ENCODE assay signal across 15 mouse cellular contexts in genomic region chr6:120491064-120491463, GRCm38 (mm10). TPM values are rescaled to one million over a fixed set of nuclear protein-coding genes. Genes with fewer than 3 reads are reported as not detected.
DNase-seq lines count a peak whose midpoint lies in the region; ATAC-seq lines count a peak whose summit lies in the region.
"Had no signal": no experiment of that assay in that cellular context is flagged by ENCODE, and none has a peak within 500 bp of the region (broad histone marks: within the 10 kb centered on the region; RNA-seq: fewer than 3 reads in every experiment).

No protein-coding gene starts in this region.

- peaks cover 26% of the 10 kb centered on the region for H3K4me1 ChIP-seq in forebrain, embryonic 14.5 days (ENCODE audit: control insufficient read depth, insufficient read depth, low read length)
- peaks cover 36% of the 10 kb centered on the region for H3K4me1 ChIP-seq in hindbrain, embryonic 14.5 days (replicated peaks; ENCODE audit: control insufficient read depth, insufficient read depth, low read length)
- H3K4me1 ChIP-seq in midbrain, embryonic 16.5 days (ENCODE audit: control insufficient read depth, insufficient read depth, low read length): peaks cover 34% of the 10 kb centered on the region

- no peak overlapping the region for H3K27ac ChIP-seq in forebrain, embryonic 14.5 days (ENCODE audit: low read depth, low read length)
- no peak overlapping the region for H3K27ac ChIP-seq in hindbrain, embryonic 14.5 days
- H3K27ac ChIP-seq in midbrain, embryonic 16.5 days (ENCODE audit: low read length): no peak overlapping the region
- H3K27ac ChIP-seq: heart, embryonic 15.5 days had no signal

- H3K4me3 ChIP-seq in forebrain, embryonic 14.5 days (ENCODE audit: low read depth, low read length): no peak overlapping the region
- peak overlapping the region; percentile 81 for H3K4me3 ChIP-seq in hindbrain, embryonic 14.5 days (replicated peaks; ENCODE audit: low read length)
- H3K4me3 ChIP-seq in midbrain, embryonic 16.5 days (ENCODE audit: low read depth, low read length): peak overlapping the region; percentile 68
- H3K4me3 ChIP-seq: heart, embryonic 15.5 days had no signal

- H3K4me2 ChIP-seq in forebrain, embryonic 14.5 days (ENCODE audit: low read length): peak overlapping the region; percentile 71
- H3K4me2 ChIP-seq in hindbrain, embryonic 14.5 days (replicated peaks): peak overlapping the region; percentile 70
- H3K4me2 ChIP-seq in midbrain, embryonic 16.5 days (ENCODE audit: low read length): peak overlapping the region; percentile 77

- H3K27me3 ChIP-seq in forebrain, embryonic 14.5 days (replicated peaks; ENCODE audit: control insufficient read depth, insufficient read depth, low read length): peaks cover 5% of the 10 kb centered on the region; the same call in 1 of the 2 replicates
- H3K27me3 ChIP-seq in hindbrain, embryonic 14.5 days (ENCODE audit: control insufficient read depth, insufficient read depth, low read length): no peaks in the 10 kb centered on the region
- no peaks in the 10 kb centered on the region for H3K27me3 ChIP-seq in midbrain, embryonic 16.5 days (ENCODE audit: control insufficient read depth, insufficient read depth, low read depth, low read length)

- no peak for ATAC-seq in forebrain, embryonic 14.5 days
- ATAC-seq in hindbrain, embryonic 14.5 days (ENCODE audit: low FRiP score): no peak
- ATAC-seq in midbrain, embryonic 16.5 days: no peak
- ATAC-seq: Patski had no signal

- no peaks in the 10 kb centered on the region for H3K36me3 ChIP-seq in forebrain, embryonic 14.5 days (ENCODE audit: control insufficient read depth, insufficient read depth, low read length)
- H3K36me3 ChIP-seq in hindbrain, embryonic 14.5 days (replicated peaks; ENCODE audit: control insufficient read depth, insufficient read depth): no peaks in the 10 kb centered on the region
- H3K36me3 ChIP-seq in midbrain, embryonic 16.5 days (ENCODE audit: control insufficient read depth, insufficient read depth, low read length): no peaks in the 10 kb centered on the region
- H3K36me3 ChIP-seq: heart, embryonic 15.5 days had no signal

- peak; percentile 14 for DNase-seq in layer of hippocampus, adult 11-12 months (ENCODE audit: low spot score)
- DNase-seq in layer of hippocampus, postnatal 36 days: no peak
- DNase-seq in forebrain, embryonic 14.5 days (ENCODE audit: low spot score): no peak
- DNase-seq in hindbrain, embryonic 14.5 days (ENCODE audit: low spot score): no peak
- DNase-seq in frontal cortex, postnatal 14 days (ENCODE audit: low spot score in 2 of 2): no peak
- DNase-seq in yolk sac, embryonic 10.5 days (ENCODE audit: low spot score): no peak
- DNase-seq in cerebellum, adult 9-11 months: no peak
- DNase-seq: cerebellum, adult 18-20 months; heart, adult 11 months; kidney, adult 9 months; right cerebral cortex, postnatal 14 days had no signal

- peak overlapping the region; percentile 38; the same call in 1 of the 2 replicates for H3K9ac ChIP-seq in forebrain, embryonic 14.5 days (ENCODE audit: low read length)
- peak overlapping the region; percentile 85; the same call in 1 of the 2 replicates for H3K9ac ChIP-seq in hindbrain, embryonic 14.5 days
- H3K9ac ChIP-seq in midbrain, embryonic 16.5 days (ENCODE audit: low read depth, low read length): peak overlapping the region; percentile 16
- H3K9ac ChIP-seq: heart, embryonic 15.5 days had no signal

- WGBS in forebrain, embryonic 14.5 days: 41% methylated on average over 7 of the region's 7 CpGs
- 33% methylated on average over 7 of the region's 7 CpGs for WGBS in hindbrain, embryonic 14.5 days
- WGBS in midbrain, embryonic 16.5 days: 36% methylated on average over 7 of the region's 7 CpGs

- H3K9me3 ChIP-seq in forebrain, embryonic 14.5 days (replicated peaks; ENCODE audit: control insufficient read depth, low read length): no peaks in the 10 kb centered on the region
- H3K9me3 ChIP-seq in hindbrain, embryonic 14.5 days (ENCODE audit: control insufficient read depth, low read length): no peaks in the 10 kb centered on the region
- no peaks in the 10 kb centered on the region for H3K9me3 ChIP-seq in midbrain, embryonic 16.5 days (replicated peaks; ENCODE audit: control insufficient read depth, low read length, poor library complexity, severe bottlenecking)
- H3K9me3 ChIP-seq: heart, embryonic 15.5 days had no signal

RNA-seq across cellular contexts. Expression of gene Tmem121b, which starts 2.5 kb away (rescaled TPM):
- 10 to 100 TPM; 37.7 to 41.3 TPM for total RNA-seq in layer of hippocampus, postnatal 36 days (2021)
- 3.0 and 3.5 TPM in 2 replicates for polyA plus RNA-seq in forebrain, embryonic 14.5 days (2014; fragmentation: Nextera tagmentation; extraction: Ambion mirVana)
- polyA plus RNA-seq in hindbrain, embryonic 14.5 days (2014; fragmentation: Nextera tagmentation; extraction: Ambion mirVana): 3.2 and 4.3 TPM in 2 replicates
- polyA plus RNA-seq in midbrain, embryonic 16.5 days (2015; fragmentation: Nextera tagmentation; extraction: Ambion mirVana): 2.6 and 2.9 TPM in 2 replicates
- polyA plus RNA-seq: heart, embryonic 15.5 days; liver, embryonic 16.5 days had no signal

RNA-seq across cellular contexts. Expression of gene Il17ra, which starts 28.0 kb away (rescaled TPM):
- total RNA-seq in layer of hippocampus, postnatal 36 days (2021): 1 to 10 TPM; 6.0 to 7.3 TPM
- 1.1 and 3.5 TPM in 2 replicates for polyA plus RNA-seq in forebrain, embryonic 14.5 days (2014; fragmentation: Nextera tagmentation; extraction: Ambion mirVana)
- 2.2 and 3.6 TPM in 2 replicates for polyA plus RNA-seq in hindbrain, embryonic 14.5 days (2014; fragmentation: Nextera tagmentation; extraction: Ambion mirVana)
- polyA plus RNA-seq in midbrain, embryonic 16.5 days (2015; fragmentation: Nextera tagmentation; extraction: Ambion mirVana): 2.3 and 3.5 TPM in 2 replicates

RNA-seq across cellular contexts. Expression of gene Hdhd5, which starts 40.1 kb away (rescaled TPM):
- total RNA-seq in layer of hippocampus, postnatal 36 days (2021): 10 to 100 TPM; 29.5 to 30.5 TPM
- 9.0 and 10.4 TPM in 2 replicates for polyA plus RNA-seq in forebrain, embryonic 14.5 days (2014; fragmentation: Nextera tagmentation; extraction: Ambion mirVana)
- 9.6 and 13.4 TPM in 2 replicates for polyA plus RNA-seq in hindbrain, embryonic 14.5 days (2014; fragmentation: Nextera tagmentation; extraction: Ambion mirVana)
- polyA plus RNA-seq in midbrain, embryonic 16.5 days (2015; fragmentation: Nextera tagmentation; extraction: Ambion mirVana): 14.6 and 15.0 TPM in 2 replicates

Comparison
In these comparisons a context has a peak if more than half of its experiments do, and no peak if none do; other contexts are left out.
1. H3K9ac ChIP-seq: peak in every context shown above with its lines; median percentile 85 in hindbrain, embryonic 14.5 days; 38 in forebrain, embryonic 14.5 days; 16 in midbrain, embryonic 16.5 days.